Mouse (Mus musculus) E14TG2a.4 (cell line): ENCODE results near the gene Lrrc17.

ENCODE experiments used
- CTCF ChIP-seq: conservative IDR thresholded peaks from 2 replicates; pipeline ENCODE4 v1.5.1; 2014; ENCODE audit warnings: low read length
- NANOG ChIP-seq: IDR thresholded peaks from 2 replicates; pipeline ENCODE4 v1.6.1; 2014; ENCODE audit warnings: borderline replicate concordance, low read length, mixed read lengths
- POU5F1 ChIP-seq: IDR thresholded peaks from 2 replicates; pipeline ENCODE4 v1.6.1; 2014; ENCODE audit warnings: low read length, borderline replicate concordance

GRCm38 (mm10) chr5:21578136-21578535 is 34.8 kb downstream of the Lrrc17 start:
- TF ChIP-seq CTCF (no peak), NANOG (no peak), POU5F1 (no peak)
